Mouse (Mus musculus) liver, embryonic 14.5 days (tissue): Measurements from ENCODE around the gene Myl9.

Experiments
- CTCF ChIP-seq: IDR thresholded peaks from 2 replicates; pipeline ENCODE4 v1.5.1; 2016; ENCODE audit warnings: antibody characterized with exemption, low read depth, control low read depth
- EP300 ChIP-seq: IDR thresholded peaks from 2 replicates; pipeline ENCODE4 v1.6.1; 2016; ENCODE audit warnings: antibody characterized with exemption, low read depth

- TF ChIP-seq CTCF (no peak), EP300 (no peak)
Measured at GRCm38 (mm10) chr2:156763101-156763500, 12.1 kb upstream of the Myl9 start.
